Mouse (Mus musculus) heart, postnatal 14 days (tissue): ENCODE measurements at regions not wholly inside any gene's neighbourhood (a gene's known extent, or its start where the extent isn't known, plus 50 kb on each side); places are given as distances from the start of the nearest gene placed in this dataset.

Experiments used
- DNase-seq, 2 experiments: peaks; one replicate each; pipeline ENCODE4 v3.0.0; 2021 to 2022
- intact Hi-C: fragments of 180-260 bp; cut with DNase I; formaldehyde crosslinking; loops from one replicate; pipeline ENCODE4 v1.15.1; 2025

DNA sequence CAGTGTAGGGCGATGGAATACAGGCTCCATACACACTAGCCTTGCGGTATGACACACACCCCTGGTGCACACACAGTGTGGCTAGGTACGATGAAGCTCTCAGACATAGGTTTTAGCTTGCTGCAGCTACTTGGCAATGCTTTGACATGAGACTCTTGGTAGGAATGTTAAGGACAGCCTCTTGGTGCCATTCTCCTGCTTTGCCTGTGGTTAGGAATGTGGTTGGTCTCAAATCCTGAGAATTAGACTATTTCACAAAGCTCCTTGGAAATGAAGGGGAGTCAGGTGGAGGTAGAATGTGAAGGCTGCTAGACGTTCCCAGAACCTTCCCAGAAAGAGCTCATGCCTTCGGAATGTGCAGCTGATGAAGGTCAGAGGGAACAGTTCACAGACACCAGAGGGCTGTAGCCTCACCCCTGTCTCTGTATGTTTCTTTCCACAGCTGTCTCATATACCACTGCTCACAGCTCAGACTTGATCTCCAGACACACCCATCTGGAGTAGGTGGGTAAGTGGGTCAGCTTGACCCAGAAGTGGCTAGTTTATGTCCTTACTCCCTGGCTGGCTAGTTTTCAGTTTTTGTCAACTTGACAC lies 66.9 kb upstream of the Tgfbr2 start:
- intact Hi-C loops, result no loop called here
- no peak for DNase-seq

DNA sequence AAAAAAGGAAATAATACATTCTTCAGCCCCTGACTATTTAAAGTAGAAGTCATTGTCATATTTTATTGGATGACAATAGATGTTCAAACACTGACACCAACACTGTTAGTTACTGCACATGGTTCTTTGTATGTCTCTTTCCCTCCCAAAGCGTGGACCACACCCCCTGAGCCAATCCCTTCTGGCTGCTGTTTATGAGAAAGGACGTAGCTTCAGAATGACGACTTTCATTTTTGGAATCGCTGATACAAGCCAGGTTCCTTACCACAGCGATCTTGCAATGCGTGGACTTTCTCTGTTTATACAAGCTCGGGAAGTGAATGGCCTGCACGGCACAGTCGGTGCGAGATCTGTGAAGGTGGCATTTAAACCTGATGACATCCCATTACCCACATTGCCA lies 66.1 kb upstream of the Tgfbr2 start:
- no peak for DNase-seq
- intact Hi-C loops, result no loop called here

DNA sequence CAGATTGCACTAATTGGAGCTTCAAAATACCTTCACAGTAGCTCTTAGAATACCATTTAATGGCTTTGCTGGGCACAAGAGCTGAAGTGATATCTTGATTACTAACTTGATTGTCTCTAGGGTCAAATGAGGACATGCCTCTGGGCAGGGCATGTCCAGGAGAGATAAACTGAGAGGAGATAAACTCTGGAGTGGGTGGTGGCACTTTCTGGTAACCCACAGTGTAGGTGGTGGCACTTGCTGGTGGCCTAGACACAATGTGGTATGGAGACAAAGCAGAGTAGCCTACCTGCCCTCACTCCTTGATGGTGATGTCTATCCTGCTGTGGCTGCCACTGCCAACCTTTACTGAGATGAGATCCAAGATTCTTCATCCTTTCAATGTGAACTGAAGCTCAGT lies 61.7 kb upstream of the Tgfbr2 start:
- DNase-seq, result no peak
- intact Hi-C loops, result no loop called here

- intact Hi-C loops, result loop anchor here (5.0 kb wide), 1 partner anchor 62 kb away; no protein-coding TSS in a partner anchor
- DNase-seq, result no peak
Observed at GRCm38 (mm10) chr9:116234170-116234569, 59.0 kb upstream of the Tgfbr2 start.

DNA sequence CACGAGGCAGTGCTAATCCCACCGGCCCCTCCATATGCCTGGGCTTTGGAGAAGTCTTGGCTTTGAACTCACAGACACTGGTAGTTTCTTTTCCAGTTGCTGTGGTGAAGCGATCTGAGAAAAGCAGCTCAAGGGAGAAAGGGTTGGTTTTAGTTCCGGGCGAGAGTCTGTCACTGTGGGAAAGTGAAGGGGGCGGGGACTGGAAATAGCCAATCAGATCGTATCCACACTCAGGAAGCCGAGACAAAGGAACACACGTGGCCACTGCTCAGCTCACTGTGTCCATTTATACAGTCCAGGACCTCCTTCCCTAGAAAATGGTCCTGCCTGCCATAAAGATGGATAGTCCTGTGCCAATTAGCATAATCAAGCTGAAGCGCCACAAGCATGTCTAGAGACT lies 57.2 kb upstream of the Tgfbr2 start:
- DNase-seq, result no peak
- intact Hi-C loops, result loop anchor here (5.0 kb wide), 1 partner anchor 60 kb away; no protein-coding TSS in a partner anchor

GRCm38 (mm10) chr9:116231351-116232311 lies 56.5 kb upstream of the Tgfbr2 start:
- DNase-seq, result peak in 1 of 2 experiments; percentile 30
- intact Hi-C loops, result loop anchor here (5.0 kb wide), 1 partner anchor 59 kb away; no protein-coding TSS in a partner anchor

DNA sequence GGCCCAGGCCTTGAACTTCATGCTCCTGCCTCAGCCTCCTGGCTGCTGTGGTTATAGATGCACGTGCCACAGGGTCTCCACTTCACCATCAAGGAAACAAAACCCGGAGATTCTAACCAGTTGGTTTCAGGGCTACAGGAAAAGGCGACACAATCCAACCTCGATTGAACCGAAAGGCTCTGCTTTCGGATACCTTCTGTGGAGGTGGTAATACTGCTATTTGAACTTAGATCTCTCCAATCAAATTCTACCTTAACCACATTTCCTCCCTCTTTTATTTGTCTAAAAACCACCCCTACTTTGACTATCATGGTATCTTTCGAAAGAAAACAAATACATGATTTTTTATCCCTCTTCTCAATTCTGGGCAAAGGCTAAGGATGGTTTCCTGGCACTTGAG lies 55.2 kb upstream of the Tgfbr2 start:
- DNase-seq, result no peak
- intact Hi-C loops, result loop anchor here (5.0 kb wide), 1 partner anchor 58 kb away; no protein-coding TSS in a partner anchor

- no peak for DNase-seq
- intact Hi-C loops, result no loop called here
Observed at GRCm38 (mm10) chr9:116228443-116228842, 53.3 kb upstream of the Tgfbr2 start.

- intact Hi-C loops, result no loop called here
- peak in 1 of 2 experiments; percentile 14 for DNase-seq
Observed at GRCm38 (mm10) chr9:116227738-116228137, 52.6 kb upstream of the Tgfbr2 start.
